Mouse (Mus musculus) forebrain, embryonic 15.5 days (tissue): ENCODE results near the gene Pon2. TPM values are rescaled to one million over a fixed set of nuclear protein-coding genes. Genes with fewer than 3 reads are reported as not detected.
"Not testable (repeated sequence)": the region's sequence is repeated elsewhere in the genome, so short reads cannot be mapped to it uniquely, and the experiment has no call there.

Experiments
- ATAC-seq: fragments of 200-750 bp; cut with Nextera tagmentation; replicated peaks from 2 replicates; pipeline ENCODE4 v1.8.0; 2017; ENCODE audit warnings: mild to moderate bottlenecking, moderate TSS enrichment, moderate library complexity
- H3K27ac ChIP-seq: fragments of 300-500 bp; sonication (generic); replicated peaks from 2 replicates; pipeline ENCODE4 v1.5.1; 2015; ENCODE audit warnings: mild to moderate bottlenecking, inconsistent platforms
- H3K27me3 ChIP-seq: fragments of 300-500 bp; sonication (generic); 2 replicates; pipeline ENCODE4 v1.6.1; 2015; ENCODE audit warnings: inconsistent platforms
- H3K36me3 ChIP-seq: fragments of 300-500 bp; sonication (generic); 2 replicates; pipeline ENCODE4 v1.6.1; 2015; ENCODE audit warnings: mild to moderate bottlenecking, inconsistent platforms
- H3K4me1 ChIP-seq: fragments of 300-500 bp; sonication (generic); 2 replicates; pipeline ENCODE4 v1.6.1; 2015; ENCODE audit warnings: inconsistent platforms
- H3K4me2 ChIP-seq: fragments of 300-500 bp; sonication (generic); replicated peaks from 2 replicates; pipeline ENCODE4 v1.6.1; 2015; ENCODE audit warnings: mild to moderate bottlenecking, inconsistent platforms
- H3K4me3 ChIP-seq: fragments of 300-500 bp; sonication (generic); 2 replicates; pipeline ENCODE4 v1.5.1; 2015; ENCODE audit warnings: mild to moderate bottlenecking, inconsistent platforms
- H3K9ac ChIP-seq: fragments of 300-500 bp; sonication (generic); replicated peaks from 2 replicates; pipeline ENCODE4 v1.6.1; 2015; ENCODE audit warnings: mild to moderate bottlenecking, inconsistent platforms
- H3K9me3 ChIP-seq: fragments of 300-500 bp; sonication (generic); 2 replicates; pipeline ENCODE4 v1.6.1; 2016; ENCODE audit warnings: inconsistent platforms
- WGBS: fragments of 180-500 bp; shearing (Covaris S2); methylation state at CpG from one replicate; pipeline ENCODE4 v1.1.7; 2015; ENCODE audit warnings: mixed read lengths; 5-methylcytosine and 5-hydroxymethylcytosine counted together
- polyA plus RNA-seq: library from polyadenylated mRNA; unstranded; fragments of >200 nt; fragmentation: Nextera tagmentation; extraction: Ambion mirVana; gene quantifications from 2 replicates; pipeline ENCODE4 v1.2.1, GENCODE M21; 2015

Pon2 gene
- polyA plus RNA-seq, 1 experiment from 2014 or later: 21.8 TPM

- H3K9ac ChIP-seq: no peak overlapping the region
- 79% methylated on average over 6 of the region's 6 CpGs for WGBS
- no peaks in the 10 kb centered on the region for H3K9me3 ChIP-seq
- H3K27ac ChIP-seq: no peak overlapping the region
- no peak overlapping the region for H3K4me2 ChIP-seq
- H3K36me3 ChIP-seq: no peaks in the 10 kb centered on the region
- H3K4me1 ChIP-seq: no peaks in the 10 kb centered on the region
- H3K4me3 ChIP-seq: no peak overlapping the region
- no peaks in the 10 kb centered on the region for H3K27me3 ChIP-seq
- ATAC-seq: no peak
Observed at GRCm38 (mm10) chr6:5245926-5246325, 52.3 kb downstream of the Pon2 start.

GRCm38 (mm10) chr6:5238799-5239198 is 59.5 kb downstream of the Pon2 start:
- Histone ChIP-seq H3K4me2 (no peak overlapping the region), H3K9me3 (no peaks in the 10 kb centered on the region), H3K27ac (no peak overlapping the region), H3K4me3 (no peak overlapping the region), H3K36me3 (no peaks in the 10 kb centered on the region), H3K27me3 (no peaks in the 10 kb centered on the region), H3K9ac (no peak overlapping the region), H3K4me1 (no peaks in the 10 kb centered on the region)
- WGBS: 95% methylated on average over 3 of the region's 3 CpGs
- no peak for ATAC-seq

DNA sequence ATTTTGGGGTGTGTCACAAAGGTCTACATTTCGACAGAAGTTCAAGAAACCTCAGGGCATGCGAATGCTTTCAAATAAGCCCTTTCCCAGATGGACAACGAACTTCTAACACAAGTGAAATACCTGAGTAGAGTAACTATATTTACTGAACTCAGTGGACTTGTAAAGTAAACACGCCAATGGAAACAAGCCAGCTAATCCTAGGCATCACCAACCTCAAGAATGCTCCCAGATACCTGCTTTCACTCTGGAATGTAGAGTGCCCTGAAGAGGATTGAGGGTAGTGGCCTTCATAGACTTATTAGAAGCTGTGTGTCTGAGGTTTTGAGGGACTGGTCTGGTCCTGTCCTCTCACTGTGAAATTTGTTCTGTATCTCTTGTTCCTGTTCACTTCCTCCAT is 60.7 kb downstream of the Pon2 start:
- no peaks in the 10 kb centered on the region for H3K9me3 ChIP-seq
- H3K27ac ChIP-seq: no peak overlapping the region
- H3K4me3 ChIP-seq: no peak overlapping the region
- no peaks in the 10 kb centered on the region for H3K27me3 ChIP-seq
- H3K9ac ChIP-seq: no peak overlapping the region
- ATAC-seq: no peak
- 94% methylated on average over 4 of the region's 4 CpGs for WGBS
- no peaks in the 10 kb centered on the region for H3K36me3 ChIP-seq
- no peaks in the 10 kb centered on the region for H3K4me1 ChIP-seq
- H3K4me2 ChIP-seq: no peak overlapping the region

GRCm38 (mm10) chr6:5236843-5237371 is 61.3 kb downstream of the Pon2 start:
- Histone ChIP-seq H3K27me3 (no peaks in the 10 kb centered on the region), H3K36me3 (no peaks in the 10 kb centered on the region), H3K9ac (no peak overlapping the region), H3K27ac (no peak overlapping the region), H3K9me3 (no peaks in the 10 kb centered on the region), H3K4me3 (no peak overlapping the region), H3K4me2 (no peak overlapping the region), H3K4me1 (no peaks in the 10 kb centered on the region)
- 72% methylated on average over 8 of the region's 8 CpGs for WGBS
- ATAC-seq: no peak

- WGBS: 73% methylated on average over 3 of the region's 3 CpGs
- Histone ChIP-seq H3K4me1 (no peaks in the 10 kb centered on the region), H3K9ac (no peak overlapping the region), H3K27me3 (no peaks in the 10 kb centered on the region), H3K4me2 (no peak overlapping the region), H3K9me3 (no peaks in the 10 kb centered on the region), H3K4me3 (no peak overlapping the region), H3K36me3 (no peaks in the 10 kb centered on the region), H3K27ac (no peak overlapping the region)
- no peak for ATAC-seq
Observed at GRCm38 (mm10) chr6:5234563-5234962, 63.7 kb downstream of the Pon2 start.

DNA sequence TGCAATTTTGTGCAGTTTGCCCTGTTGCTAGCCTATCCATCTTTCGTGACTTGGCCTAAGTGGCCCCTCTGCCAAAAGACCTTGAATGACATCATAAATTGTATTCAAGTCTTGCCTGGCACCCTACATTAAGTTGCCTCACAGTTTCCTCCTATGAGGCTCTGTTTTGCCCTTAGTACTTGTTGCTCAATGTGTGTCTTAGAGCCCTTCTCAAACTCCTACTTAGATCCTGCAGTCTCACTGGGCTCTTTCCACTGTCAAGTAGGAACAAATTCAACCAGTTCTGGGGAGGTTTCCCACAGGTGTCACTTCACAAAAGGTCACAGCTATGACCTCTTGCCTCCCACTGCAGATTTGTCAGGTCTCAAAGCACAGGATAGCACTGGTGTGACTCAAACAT is 64.4 kb downstream of the Pon2 start:
- 90% methylated on average over 1 of the region's 1 CpGs for WGBS
- no peak overlapping the region for H3K4me3 ChIP-seq
- ATAC-seq: no peak
- no peaks in the 10 kb centered on the region for H3K9me3 ChIP-seq
- H3K27me3 ChIP-seq: no peaks in the 10 kb centered on the region
- H3K4me2 ChIP-seq: no peak overlapping the region
- H3K36me3 ChIP-seq: no peaks in the 10 kb centered on the region
- no peak overlapping the region for H3K27ac ChIP-seq
- H3K9ac ChIP-seq: no peak overlapping the region
- no peaks in the 10 kb centered on the region for H3K4me1 ChIP-seq

DNA sequence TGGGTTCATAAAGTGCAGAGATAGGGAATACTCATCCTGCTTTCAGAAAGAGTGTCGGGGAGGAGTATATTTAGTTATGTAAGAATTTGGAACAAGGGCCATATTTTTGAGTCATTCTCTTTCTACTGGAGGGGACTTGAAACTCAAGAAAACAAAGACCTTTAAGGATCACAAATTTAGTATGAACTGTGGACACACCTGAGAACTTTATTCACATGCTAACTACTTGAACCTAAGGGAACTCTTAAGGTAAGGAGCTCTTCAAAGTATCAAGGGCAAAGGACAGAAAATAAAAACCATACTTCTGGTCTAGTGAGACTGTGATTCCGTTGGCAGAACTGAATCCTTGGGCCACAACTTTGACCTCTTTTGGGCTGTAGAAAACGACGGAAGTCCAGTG is 66.2 kb downstream of the Pon2 start:
- Histone ChIP-seq H3K36me3 (no peaks in the 10 kb centered on the region), H3K9ac (no peak overlapping the region), H3K27me3 (no peaks in the 10 kb centered on the region), H3K4me3 (no peak overlapping the region), H3K4me1 (no peaks in the 10 kb centered on the region), H3K9me3 (no peaks in the 10 kb centered on the region), H3K27ac (no peak overlapping the region), H3K4me2 (no peak overlapping the region)
- no peak for ATAC-seq
- 95% methylated on average over 4 of the region's 4 CpGs for WGBS

GRCm38 (mm10) chr6:5230261-5230660 is 68.0 kb downstream of the Pon2 start:
- ATAC-seq: no peak
- WGBS: 90% methylated on average over 5 of the region's 5 CpGs
- no peaks in the 10 kb centered on the region for H3K36me3 ChIP-seq
- no peak overlapping the region for H3K27ac ChIP-seq
- H3K9me3 ChIP-seq: no peaks in the 10 kb centered on the region
- no peak overlapping the region for H3K4me2 ChIP-seq
- no peak overlapping the region for H3K4me3 ChIP-seq
- H3K27me3 ChIP-seq: no peaks in the 10 kb centered on the region
- no peak overlapping the region for H3K9ac ChIP-seq
- no peaks in the 10 kb centered on the region for H3K4me1 ChIP-seq

GRCm38 (mm10) chr6:5223551-5223950 is 74.7 kb downstream of the Pon2 start:
- H3K27me3 ChIP-seq, H3K9me3 ChIP-seq, H3K4me3 ChIP-seq, H3K9ac ChIP-seq, H3K4me2 ChIP-seq, H3K4me1 ChIP-seq, H3K36me3 ChIP-seq, H3K27ac ChIP-seq, ATAC-seq: not testable (repeated sequence)
- whole genome bisulfite sequencing: 78% methylated on average over 2 of the region's 2 CpGs

GRCm38 (mm10) chr6:5222080-5222479 is 76.2 kb downstream of the Pon2 start:
- H3K4me1 ChIP-seq: no peaks in the 10 kb centered on the region
- H3K36me3 ChIP-seq: no peaks in the 10 kb centered on the region
- H3K9me3 ChIP-seq: no peaks in the 10 kb centered on the region
- no peak overlapping the region for H3K27ac ChIP-seq
- H3K9ac ChIP-seq: no peak overlapping the region
- no peak for ATAC-seq
- WGBS: 67% methylated on average over 3 of the region's 3 CpGs
- H3K4me2 ChIP-seq: no peak overlapping the region
- no peaks in the 10 kb centered on the region for H3K27me3 ChIP-seq
- H3K4me3 ChIP-seq: no peak overlapping the region

DNA sequence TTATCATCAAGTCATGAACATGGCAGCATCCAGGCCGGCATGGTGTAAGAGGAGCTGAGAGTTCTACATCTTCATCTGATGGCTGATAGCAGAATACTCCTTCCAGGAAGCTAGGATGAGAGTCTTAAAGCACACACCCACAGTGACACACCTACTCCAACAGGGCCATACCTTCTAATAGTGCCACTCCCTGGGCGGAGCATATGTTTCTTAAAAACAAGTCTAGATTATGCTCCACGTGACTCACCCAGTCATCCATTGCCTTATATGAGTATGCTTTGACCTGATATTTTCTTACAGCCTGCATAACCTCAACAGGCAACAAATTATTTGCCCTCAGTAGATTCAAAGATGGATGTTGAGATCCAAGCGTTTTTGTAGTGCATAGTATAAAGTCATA is 80.1 kb downstream of the Pon2 start:
- no peaks in the 10 kb centered on the region for H3K36me3 ChIP-seq
- no peak overlapping the region for H3K9ac ChIP-seq
- no peaks in the 10 kb centered on the region for H3K4me1 ChIP-seq
- no peak overlapping the region for H3K27ac ChIP-seq
- 93% methylated on average over 4 of the region's 4 CpGs for WGBS
- no peak overlapping the region for H3K4me2 ChIP-seq
- ATAC-seq: no peak
- no peaks in the 10 kb centered on the region for H3K27me3 ChIP-seq
- H3K4me3 ChIP-seq: no peak overlapping the region
- H3K9me3 ChIP-seq: no peaks in the 10 kb centered on the region
